Mouse (Mus musculus): ENCODE measurements around the gene Hoxb5.

The Hoxb5 gene

DNA sequence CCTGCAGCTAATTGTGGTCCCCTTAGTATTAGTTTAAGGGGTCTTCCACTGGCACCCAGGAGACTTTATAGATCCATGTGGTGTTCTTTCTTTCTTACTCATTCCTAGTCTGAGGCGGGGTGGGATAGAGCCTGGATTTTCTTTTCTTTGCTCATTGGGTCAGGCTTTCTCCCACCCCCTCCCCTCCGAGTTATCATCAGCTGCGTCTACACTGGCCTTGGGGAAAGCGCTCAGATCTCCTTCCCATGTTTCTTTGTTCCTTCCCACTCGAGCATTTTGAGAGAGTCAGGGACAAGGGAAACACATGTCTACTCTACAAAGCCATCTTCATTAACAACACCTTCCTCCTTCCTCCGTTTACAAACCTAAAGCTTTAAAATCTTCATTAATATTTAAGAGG lies 33.9 kb downstream of the Hoxb5 start:
- peaks cover 100% of the 10 kb centered on the region for H3K27me3 ChIP-seq (ENCODE audit: insufficient read depth, low read length)
- peaks cover 27% of the 10 kb centered on the region for H3K4me1 ChIP-seq (replicated peaks; ENCODE audit: low read depth, low read length)
- no peak for TF ChIP-seq CTCF (conservative IDR thresholded peaks at IDR 0.05; ENCODE audit: low read length)
- no peak for TF ChIP-seq NANOG (IDR thresholded peaks at IDR 0.05; ENCODE audit: borderline replicate concordance, low read length)
- no peak for TF ChIP-seq POU5F1 (IDR thresholded peaks at IDR 0.05; ENCODE audit: borderline replicate concordance, low read length)
- 0 out of 2 replicates have a peak, but pooled peaks cover 3% of the 10 kb centered on the region for H3K9me3 ChIP-seq (ENCODE audit: low read length)
- no peak overlapping the region for H3K4me3 ChIP-seq (replicated peaks; ENCODE audit: low read length)
- no peaks in the 10 kb centered on the region for H3K36me3 ChIP-seq (ENCODE audit: insufficient read depth, low read length)

DNA sequence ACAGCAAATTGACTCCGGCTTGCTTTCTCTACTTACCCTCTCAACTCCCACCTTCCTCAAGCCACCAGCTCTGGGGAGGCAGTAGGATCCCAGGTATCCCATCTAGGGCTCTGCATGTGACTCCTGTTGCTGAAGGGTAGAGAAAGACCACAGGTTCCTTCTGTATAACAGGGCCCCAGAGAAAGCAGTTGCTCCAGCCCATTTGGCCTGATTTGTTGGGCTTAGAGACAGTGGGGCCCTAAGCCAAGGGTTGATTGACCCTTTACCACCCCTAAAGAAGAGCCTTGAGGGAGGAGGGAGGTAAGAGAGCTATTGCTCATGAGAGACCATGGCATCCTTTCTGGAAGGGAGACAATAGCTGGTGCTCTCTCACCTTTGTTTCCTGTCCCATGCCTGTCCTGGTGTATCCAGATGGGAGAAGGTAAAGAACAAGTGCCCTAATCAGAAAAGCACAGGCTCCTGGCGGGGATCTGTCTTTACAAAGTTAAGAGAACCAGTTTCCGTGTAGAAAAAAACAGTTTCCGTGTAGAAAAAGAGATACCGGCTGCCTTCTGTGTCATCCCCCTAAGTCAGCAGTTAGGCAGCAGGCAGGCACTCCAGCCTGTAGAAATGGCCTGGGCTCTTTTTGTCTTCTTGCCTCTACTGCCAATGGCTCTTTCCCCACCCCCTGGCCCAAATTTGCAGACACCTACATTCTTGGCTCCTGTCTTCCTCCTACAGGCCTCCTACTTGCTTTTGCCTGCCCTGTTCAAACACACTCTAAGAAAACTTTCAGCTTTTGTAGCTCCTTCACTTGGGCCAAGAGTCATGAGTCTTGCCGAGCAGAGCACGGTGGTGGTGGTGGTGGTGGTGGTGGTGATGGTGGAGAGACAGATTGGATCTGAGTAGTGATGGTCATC lies 36.1 kb downstream of the Hoxb5 start:
- H3K4me3 ChIP-seq (replicated peaks; ENCODE audit: low read length), result no peak overlapping the region
- H3K27me3 ChIP-seq (ENCODE audit: insufficient read depth, low read length), result peaks cover 100% of the 10 kb centered on the region
- H3K36me3 ChIP-seq (ENCODE audit: insufficient read depth, low read length), result no peaks in the 10 kb centered on the region
- 0 out of 2 replicates have a peak, but pooled peaks cover 3% of the 10 kb centered on the region for H3K9me3 ChIP-seq (ENCODE audit: low read length)
- no peak for TF ChIP-seq CTCF (conservative IDR thresholded peaks at IDR 0.05; ENCODE audit: low read length)
- no peak for TF ChIP-seq NANOG (IDR thresholded peaks at IDR 0.05; ENCODE audit: borderline replicate concordance, low read length)
- no peak for TF ChIP-seq POU5F1 (IDR thresholded peaks at IDR 0.05; ENCODE audit: borderline replicate concordance, low read length)
- peaks cover 17% of the 10 kb centered on the region for H3K4me1 ChIP-seq (replicated peaks; ENCODE audit: low read depth, low read length)

DNA sequence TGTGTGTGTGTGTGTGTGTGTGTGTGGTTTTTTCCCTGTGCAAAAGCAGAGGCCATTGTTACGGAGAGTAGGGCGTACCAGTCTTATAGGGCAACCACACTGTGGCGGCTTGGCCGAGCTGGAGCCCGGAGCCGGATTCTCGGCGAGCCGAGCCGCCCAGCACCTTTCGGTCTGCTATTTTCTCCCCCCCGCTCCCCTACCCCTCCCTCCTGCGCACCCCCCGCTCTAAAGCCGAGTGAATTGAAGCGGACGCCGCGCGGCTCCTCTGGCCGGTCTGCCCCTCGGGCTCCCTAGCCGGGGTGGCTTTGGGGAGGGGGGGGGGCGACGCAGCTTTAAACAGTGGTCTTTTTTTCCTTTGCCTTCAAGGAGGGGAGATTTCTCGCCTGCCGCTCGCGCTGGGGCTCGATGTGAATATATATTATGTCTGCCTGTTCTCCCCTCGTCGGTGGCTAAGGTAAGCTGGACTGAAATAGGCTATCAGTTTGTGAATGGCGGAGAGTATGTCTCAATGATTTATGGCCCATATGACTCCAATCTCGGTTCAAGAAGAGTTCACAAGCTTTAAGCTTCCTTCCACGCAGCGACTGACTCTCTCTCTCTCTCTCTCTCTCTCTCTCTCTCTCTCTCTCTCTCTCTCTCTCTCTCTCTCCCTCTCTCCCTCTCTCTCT lies 37.7 kb downstream of the Hoxb5 start:
- Histone ChIP-seq H3K9me3 (ENCODE audit: low read length) (no peaks in the 10 kb centered on the region), H3K36me3 (ENCODE audit: insufficient read depth, low read length) (no peaks in the 10 kb centered on the region), H3K4me3 (replicated peaks; ENCODE audit: low read length) (no peak overlapping the region), H3K4me1 (replicated peaks; ENCODE audit: low read depth, low read length) (peaks cover 29% of the 10 kb centered on the region), H3K27me3 (ENCODE audit: insufficient read depth, low read length) (peaks cover 99% of the 10 kb centered on the region)
- TF ChIP-seq CTCF (conservative IDR thresholded peaks at IDR 0.05; ENCODE audit: low read length) (no peak), NANOG (IDR thresholded peaks at IDR 0.05; ENCODE audit: borderline replicate concordance, low read length) (no peak), POU5F1 (IDR thresholded peaks at IDR 0.05; ENCODE audit: borderline replicate concordance, low read length) (no peak)

DNA sequence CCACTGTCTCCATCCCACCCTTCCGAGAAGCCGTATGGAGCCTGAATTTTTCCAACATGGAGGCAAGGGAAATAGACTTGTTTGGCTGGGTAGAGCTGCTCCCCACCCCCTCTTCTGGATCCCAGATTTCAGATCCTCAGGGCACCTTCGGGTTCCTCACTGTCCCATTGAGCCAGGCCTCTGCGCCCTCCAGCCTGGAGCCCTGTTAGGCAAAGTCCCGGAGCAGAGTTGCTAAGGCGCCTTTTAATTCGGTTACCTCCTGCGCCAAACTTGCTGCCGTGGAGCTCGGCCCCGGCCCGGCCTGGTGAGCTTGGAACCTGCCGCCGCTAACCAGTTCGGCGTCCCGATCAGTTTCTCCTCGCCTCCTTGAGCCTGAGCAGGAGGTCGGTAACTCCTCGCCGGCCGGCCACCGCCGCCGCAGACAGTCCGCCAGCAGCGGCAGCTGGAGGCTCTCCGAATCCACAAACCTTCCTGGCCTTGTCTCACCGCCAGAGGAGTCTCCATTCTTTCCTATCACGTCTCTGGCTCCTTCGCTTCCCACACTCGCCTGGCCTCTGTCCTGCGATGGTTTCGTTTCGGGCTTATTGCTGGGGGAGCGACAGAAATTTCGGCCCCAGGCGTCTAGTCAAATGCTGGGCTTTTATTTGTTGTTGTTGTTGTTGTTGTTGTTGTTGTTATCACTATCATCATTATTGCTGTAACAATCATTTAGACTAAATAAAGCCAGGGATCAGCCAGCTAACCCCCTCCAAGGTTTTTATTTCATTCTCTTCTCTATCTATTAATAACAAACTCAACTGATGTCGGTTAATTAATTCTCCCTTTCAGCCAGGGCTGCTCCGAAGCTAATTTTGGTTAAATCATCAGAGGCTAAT lies 38.8 kb downstream of the Hoxb5 start:
- Histone ChIP-seq H3K4me1 (replicated peaks; ENCODE audit: low read depth, low read length) (peaks cover 39% of the 10 kb centered on the region), H3K9me3 (ENCODE audit: low read length) (no peaks in the 10 kb centered on the region), H3K4me3 (replicated peaks; ENCODE audit: low read length) (0 out of 2 replicates have a peak overlapping the region, but pooled peaks have one; percentile 8), H3K36me3 (ENCODE audit: insufficient read depth, low read length) (no peaks in the 10 kb centered on the region), H3K27me3 (ENCODE audit: insufficient read depth, low read length) (peaks cover 99% of the 10 kb centered on the region)
- TF ChIP-seq POU5F1 (IDR thresholded peaks at IDR 0.05; ENCODE audit: borderline replicate concordance, low read length) (no peak), NANOG (IDR thresholded peaks at IDR 0.05; ENCODE audit: borderline replicate concordance, low read length) (no peak), CTCF (conservative IDR thresholded peaks at IDR 0.05; ENCODE audit: low read length) (no peak)

DNA sequence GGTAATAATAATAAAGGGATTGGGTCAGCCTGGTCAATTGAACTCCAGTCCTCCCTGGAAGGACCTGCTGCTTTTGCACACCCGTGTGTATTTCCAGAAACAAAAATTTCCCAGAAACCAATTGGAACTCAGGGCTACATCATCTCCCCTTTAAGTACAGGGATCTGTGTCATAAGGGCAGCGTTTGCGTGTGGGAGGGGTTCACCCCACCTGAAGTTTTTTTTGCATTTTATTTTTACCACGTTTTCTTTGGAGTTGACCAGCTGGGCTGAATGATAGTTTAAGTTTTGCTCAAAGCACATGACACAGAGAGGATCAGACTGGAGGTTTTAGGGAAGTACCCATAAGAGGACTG lies 39.4 kb downstream of the Hoxb5 start:
- no peak overlapping the region for H3K4me3 ChIP-seq (replicated peaks; ENCODE audit: low read length)
- H3K27me3 ChIP-seq (ENCODE audit: insufficient read depth, low read length), result peaks cover 96% of the 10 kb centered on the region
- TF ChIP-seq NANOG (IDR thresholded peaks at IDR 0.05; ENCODE audit: borderline replicate concordance, low read length) (no peak), POU5F1 (IDR thresholded peaks at IDR 0.05; ENCODE audit: borderline replicate concordance, low read length) (no peak), CTCF (conservative IDR thresholded peaks at IDR 0.05; ENCODE audit: low read length) (no peak)
- H3K9me3 ChIP-seq (ENCODE audit: low read length), result no peaks in the 10 kb centered on the region
- H3K4me1 ChIP-seq (replicated peaks; ENCODE audit: low read depth, low read length), result peaks cover 39% of the 10 kb centered on the region
- H3K36me3 ChIP-seq (ENCODE audit: insufficient read depth, low read length), result no peaks in the 10 kb centered on the region

DNA sequence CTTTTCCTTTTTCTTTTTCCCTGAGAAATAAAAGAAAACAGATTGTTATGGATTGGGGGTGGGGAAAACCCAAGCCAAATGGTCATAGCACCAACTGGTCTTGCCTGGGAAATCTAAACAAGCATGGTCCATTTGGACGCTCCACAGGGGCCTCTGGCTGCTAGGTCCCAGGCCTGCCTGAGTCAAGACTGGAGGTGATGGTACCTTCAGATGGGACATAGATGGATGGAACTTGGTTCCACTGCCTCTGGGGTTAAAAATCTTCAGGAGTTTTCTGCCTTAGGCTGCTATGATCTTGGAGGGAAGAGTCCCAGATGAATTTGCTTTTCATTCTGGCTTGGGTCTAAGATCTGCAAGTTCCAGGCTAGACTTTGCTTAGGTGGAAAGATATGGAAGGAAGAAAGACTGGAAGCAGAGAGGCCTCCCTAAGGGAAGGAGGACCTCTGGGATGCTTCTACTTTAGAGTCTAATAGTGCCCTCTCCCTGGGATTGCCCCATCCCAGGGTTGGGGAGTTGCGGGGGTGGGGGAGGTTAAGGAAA lies 40.1 kb downstream of the Hoxb5 start:
- no peaks in the 10 kb centered on the region for H3K9me3 ChIP-seq (ENCODE audit: low read length)
- no peaks in the 10 kb centered on the region for H3K36me3 ChIP-seq (ENCODE audit: insufficient read depth, low read length)
- peaks cover 95% of the 10 kb centered on the region for H3K27me3 ChIP-seq (ENCODE audit: insufficient read depth, low read length)
- peaks cover 39% of the 10 kb centered on the region for H3K4me1 ChIP-seq (replicated peaks; ENCODE audit: low read depth, low read length)
- no peak for TF ChIP-seq NANOG (IDR thresholded peaks at IDR 0.05; ENCODE audit: borderline replicate concordance, low read length)
- no peak for TF ChIP-seq POU5F1 (IDR thresholded peaks at IDR 0.05; ENCODE audit: borderline replicate concordance, low read length)
- no peak for TF ChIP-seq CTCF (conservative IDR thresholded peaks at IDR 0.05; ENCODE audit: low read length)
- no peak overlapping the region for H3K4me3 ChIP-seq (replicated peaks; ENCODE audit: low read length)

DNA sequence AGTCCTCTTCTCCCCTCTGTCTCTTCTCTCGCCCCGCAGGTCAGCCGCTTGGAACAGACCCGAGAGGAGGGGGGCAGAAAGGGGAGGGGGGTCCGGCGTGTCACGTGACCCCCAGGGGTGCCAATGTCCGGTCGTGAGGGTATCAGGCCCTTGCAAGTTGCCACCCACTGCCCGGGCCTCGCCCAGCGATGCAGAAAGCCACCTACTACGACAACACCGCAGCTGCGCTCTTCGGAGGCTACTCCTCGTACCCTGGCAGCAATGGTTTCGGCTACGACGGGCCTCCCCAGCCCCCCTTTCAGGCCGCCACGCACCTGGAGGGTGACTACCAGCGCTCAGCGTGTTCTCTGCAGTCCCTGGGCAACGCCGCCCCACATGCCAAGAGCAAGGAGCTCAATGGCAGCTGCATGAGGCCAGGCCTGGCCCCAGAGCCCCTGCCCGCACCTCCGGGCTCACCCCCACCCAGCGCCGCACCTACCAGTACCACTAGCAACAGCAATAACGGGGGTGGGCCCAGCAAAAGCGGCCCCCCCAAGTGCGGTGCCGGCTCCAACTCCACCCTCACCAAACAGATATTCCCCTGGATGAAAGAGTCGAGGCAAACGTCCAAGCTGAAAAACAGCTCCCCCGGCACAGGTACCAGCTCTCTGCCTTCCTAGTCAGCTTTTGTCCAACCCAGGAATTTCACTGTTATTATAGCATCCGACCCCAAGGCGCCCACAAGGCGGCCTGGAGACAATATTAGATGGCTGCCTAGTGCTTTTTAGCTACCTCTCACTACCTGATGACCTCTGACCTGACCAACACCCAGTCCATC lies 41.1 kb downstream of the Hoxb5 start:
- peak overlapping the region; percentile 26; the same call in 1 of the 2 replicates for H3K4me3 ChIP-seq (replicated peaks; ENCODE audit: low read length)
- H3K36me3 ChIP-seq (ENCODE audit: insufficient read depth, low read length), result no peaks in the 10 kb centered on the region
- H3K4me1 ChIP-seq (replicated peaks; ENCODE audit: low read depth, low read length), result peaks cover 39% of the 10 kb centered on the region
- H3K9me3 ChIP-seq (ENCODE audit: low read length), result no peaks in the 10 kb centered on the region
- TF ChIP-seq POU5F1 (IDR thresholded peaks at IDR 0.05; ENCODE audit: borderline replicate concordance, low read length) (no peak), CTCF (conservative IDR thresholded peaks at IDR 0.05; ENCODE audit: low read length) (no peak), NANOG (IDR thresholded peaks at IDR 0.05; ENCODE audit: borderline replicate concordance, low read length) (no peak)
- peaks cover 95% of the 10 kb centered on the region for H3K27me3 ChIP-seq (ENCODE audit: insufficient read depth, low read length)
